Mouse (Mus musculus) megakaryocyte-erythroid progenitor cell, adult 5 weeks (primary cell): ENCODE data around the gene Mapk9. TPM values are rescaled to one million over a fixed set of nuclear protein-coding genes. Genes with fewer than 3 reads are reported as not detected.

Experiments used
- polyA plus RNA-seq: library from polyadenylated mRNA; stranded (reverse); fragments of >175 nt; gene quantifications from 2 replicates; pipeline ENCODE4 v1.2.3, GENCODE M21; 2012

Gene Mapk9
- polyA plus RNA-seq: 9.4 and 11.7 TPM in 2 replicates

GRCm38 (mm10) chr11:49846401-49847070 lies at the start of gene Mapk9:
Gene Mapk9, plus strand, starts transcription at chr11:49846751.

GRCm38 (mm10) chr11:49901659-49902458 lies 55.3 kb downstream of the Mapk9 start, which contains the start of gene Rasgef1c:
Gene Rasgef1c, plus strand, starts transcription at chr11:49901835.

Other genes with a start within 250 kb of the Mapk9 start
- 0.21 and 0.26 TPM in 2 replicates for gene Flt4, start 237.5 kb upstream of the Mapk9 start, polyA plus RNA-seq
- gene Scgb3a1, start 183.1 kb upstream of the Mapk9 start, polyA plus RNA-seq: 0.26 TPM in 1 of 2 replicates, not detected in the other
- gene Cnot6, start 134.0 kb upstream of the Mapk9 start, polyA plus RNA-seq: 17.9 and 26.8 TPM in 2 replicates
- gene Gfpt2, start 52.6 kb upstream of the Mapk9 start, polyA plus RNA-seq: 0.10 and 0.13 TPM in 2 replicates
- gene Rasgef1c, start 55.1 kb downstream of the Mapk9 start, polyA plus RNA-seq: 0.28 and 0.48 TPM in 2 replicates
- gene Rnf130, start 178.6 kb downstream of the Mapk9 start, polyA plus RNA-seq: 66.1 and 69.4 TPM in 2 replicates